Mouse (Mus musculus): Measurements from ENCODE around the gene Extl1.

Extl1 gene

DNA sequence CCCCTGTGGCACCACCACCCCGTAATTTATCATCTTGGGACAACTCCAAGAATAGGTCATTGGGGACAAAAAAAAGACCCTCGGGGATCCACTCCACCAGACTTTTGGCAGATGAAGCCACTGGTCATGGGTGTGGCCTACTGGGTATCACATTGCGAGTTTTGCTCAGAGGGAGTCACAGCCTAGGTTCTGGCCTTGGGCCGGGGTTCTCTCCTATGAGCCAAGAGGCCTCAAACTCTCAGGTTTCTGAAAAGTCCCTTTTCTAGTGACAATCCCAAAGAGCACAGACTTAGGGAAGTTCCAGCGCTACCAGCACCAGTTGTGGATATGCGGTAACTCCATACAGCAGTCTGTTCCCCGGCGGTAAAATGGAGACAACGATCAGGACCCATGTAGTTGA, 73.0 kb downstream of the Extl1 start:
- no peak for DNase-seq

DNA sequence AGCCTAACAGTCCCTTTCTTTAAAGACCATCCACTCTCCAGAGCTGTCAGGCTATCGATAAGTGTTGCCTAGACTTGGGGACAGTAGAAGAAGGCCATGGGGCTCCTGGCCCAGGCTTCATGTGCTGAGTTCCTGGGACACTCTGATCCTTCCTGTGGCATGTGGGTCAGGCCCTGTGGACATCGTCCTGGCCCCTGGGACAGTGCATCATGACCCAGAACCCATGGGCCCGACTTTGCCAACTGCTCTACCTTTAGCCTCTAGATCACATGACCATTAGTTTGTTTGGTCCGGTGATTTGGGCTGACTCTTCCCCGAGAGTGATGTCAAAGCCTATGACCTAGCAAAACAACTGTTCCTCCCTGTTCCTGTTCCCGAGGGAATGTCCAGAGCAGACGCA, 73.5 kb downstream of the Extl1 start:
- no peak for DNase-seq

DNA sequence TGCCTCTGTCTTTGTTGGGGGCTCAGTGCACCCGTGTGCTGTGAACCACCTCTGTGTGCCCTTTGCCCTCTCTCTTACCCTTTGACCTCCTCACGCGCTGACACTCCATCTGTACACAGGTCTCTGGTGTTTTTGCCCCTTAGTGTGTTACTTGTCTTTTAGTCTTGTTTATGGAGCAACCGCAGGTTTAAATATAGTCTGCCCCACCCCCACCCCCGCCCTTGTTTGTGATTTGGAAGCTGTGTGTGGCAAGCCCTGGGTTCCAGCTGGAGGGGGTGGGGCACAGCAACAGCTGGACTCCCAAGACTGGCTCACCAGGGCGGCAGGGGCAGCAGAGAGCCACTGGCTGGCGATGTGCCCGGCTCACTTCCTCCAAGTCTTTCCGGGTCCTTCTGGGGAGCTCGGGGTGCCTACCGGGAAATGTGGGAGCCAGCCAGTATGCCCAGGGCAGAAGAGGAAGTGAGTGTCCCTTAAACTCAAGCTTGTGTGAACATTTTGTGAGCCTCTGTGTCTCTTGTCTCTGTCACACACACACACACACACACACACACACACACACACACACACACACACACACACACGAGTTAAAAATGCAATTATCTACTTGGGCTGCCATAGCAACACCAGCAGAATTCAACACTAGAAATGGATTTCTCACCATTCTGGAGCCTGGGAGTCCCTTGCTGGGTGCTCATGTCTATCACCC, 76.1 kb downstream of the Extl1 start:
- no peak for DNase-seq

DNA sequence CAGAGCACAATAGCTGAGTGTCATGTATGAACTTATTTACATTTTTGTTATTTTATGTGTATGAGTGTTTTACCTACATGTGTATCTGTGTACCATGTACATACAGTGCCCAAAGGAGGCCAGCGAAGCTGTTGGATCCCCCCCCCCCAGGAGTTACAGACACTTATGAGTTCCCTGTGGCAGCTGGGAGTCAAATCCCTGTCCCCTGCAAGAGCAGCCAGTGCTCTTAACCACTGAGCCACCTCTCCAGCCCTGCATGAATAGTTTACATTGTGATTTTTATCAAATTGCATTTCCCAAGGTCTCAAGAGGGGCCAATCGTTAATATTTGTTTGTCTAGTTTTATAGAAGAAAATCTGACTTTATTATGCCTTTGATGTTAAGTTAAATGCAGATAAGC, 76.7 kb downstream of the Extl1 start:
- no peak for DNase-seq
